10 mouse cellular contexts compared by ENCODE assay signal in genomic region chr12:29280081-29280788, GRCm38 (mm10).
DNase-seq lines count a peak whose midpoint lies in the region; ATAC-seq and TF ChIP-seq lines count a peak whose summit lies in the region.
"Had no signal": no experiment of that assay in that cellular context is flagged by ENCODE, and none has a peak within 500 bp of the region (broad histone marks: within the 10 kb centered on the region; RNA-seq: fewer than 3 reads in every experiment).

No protein-coding gene starts in this region.

- H3K27me3 ChIP-seq in heart, postnatal 0 days (ENCODE audit: control insufficient read depth, insufficient read depth, low read length), result no peaks in the 10 kb centered on the region
- no peaks in the 10 kb centered on the region for H3K27me3 ChIP-seq in hindbrain, embryonic 11.5 days (ENCODE audit: control insufficient read depth, insufficient read depth, low read length)
- no peaks in the 10 kb centered on the region for H3K27me3 ChIP-seq in limb, embryonic 15.5 days
- H3K27me3 ChIP-seq in neural tube, embryonic 15.5 days (replicated peaks), result no peaks in the 10 kb centered on the region

- no peaks in the 10 kb centered on the region for H3K9me3 ChIP-seq in heart, postnatal 0 days (replicated peaks; ENCODE audit: control insufficient read depth, low read length)
- H3K9me3 ChIP-seq in hindbrain, embryonic 11.5 days (ENCODE audit: control insufficient read depth, low read length), result no peaks in the 10 kb centered on the region
- no peaks in the 10 kb centered on the region for H3K9me3 ChIP-seq in limb, embryonic 15.5 days
- H3K9me3 ChIP-seq in neural tube, embryonic 15.5 days (replicated peaks), result no peaks in the 10 kb centered on the region

- DNase-seq in heart, postnatal 0 days (ENCODE audit: low spot score), result no peak
- no peak for DNase-seq in heart, postnatal 4 days
- DNase-seq in cerebellum, postnatal 10 days, result peak; percentile 40 to 43
- peak; percentile 42 for DNase-seq in hindbrain, embryonic 11.5 days (ENCODE audit: low spot score)
- no peak for DNase-seq in T-cell, adult 2 months (ENCODE audit: low spot score)
- no peak for DNase-seq in thymus, postnatal 14 days

- no peak for TF ChIP-seq EP300 in heart, postnatal 0 days (IDR thresholded peaks at IDR 0.05; ENCODE audit: low read depth)

- no peak overlapping the region for H3K27ac ChIP-seq in heart, postnatal 0 days (ENCODE audit: low read depth)
- peak overlapping the region; percentile 70 for H3K27ac ChIP-seq in hindbrain, embryonic 11.5 days (ENCODE audit: low read depth, low read length)
- peak overlapping the region; percentile 60 for H3K27ac ChIP-seq in limb, embryonic 15.5 days
- peak overlapping the region; percentile 93 for H3K27ac ChIP-seq in neural tube, embryonic 15.5 days (replicated peaks)

- 0 out of 2 replicates have a peak overlapping the region, but pooled peaks have one; percentile 2 for H3K4me2 ChIP-seq in heart, postnatal 0 days (ENCODE audit: low read depth, low read length)
- peak overlapping the region; percentile 27; the same call in 1 of the 2 replicates for H3K4me2 ChIP-seq in hindbrain, embryonic 11.5 days (replicated peaks; ENCODE audit: low read depth, low read length)
- H3K4me2 ChIP-seq in limb, embryonic 15.5 days, result peak overlapping the region; percentile 29; the same call in 1 of the 2 replicates
- H3K4me2 ChIP-seq in neural tube, embryonic 15.5 days, result peak overlapping the region; percentile 41

- no peaks in the 10 kb centered on the region for H3K36me3 ChIP-seq in heart, postnatal 0 days (replicated peaks; ENCODE audit: control insufficient read depth, insufficient read depth, low read length)
- H3K36me3 ChIP-seq in hindbrain, embryonic 11.5 days (ENCODE audit: control insufficient read depth, insufficient read depth, low read length), result no peaks in the 10 kb centered on the region
- H3K36me3 ChIP-seq in limb, embryonic 15.5 days, result no peaks in the 10 kb centered on the region
- H3K36me3 ChIP-seq in neural tube, embryonic 15.5 days, result no peaks in the 10 kb centered on the region

- H3K4me3 ChIP-seq in heart, postnatal 0 days (ENCODE audit: low read depth, low read length), result no peak overlapping the region
- no peak overlapping the region for H3K4me3 ChIP-seq in hindbrain, embryonic 11.5 days (ENCODE audit: low read depth, low read length)
- H3K4me3 ChIP-seq in limb, embryonic 15.5 days, result peak overlapping the region; percentile 1; the same call in 1 of the 2 replicates
- no peak overlapping the region for H3K4me3 ChIP-seq in neural tube, embryonic 15.5 days (replicated peaks)
- H3K4me3 ChIP-seq: erythroblast, embryonic 14.5 days had no signal

- peaks cover 17% of the 10 kb centered on the region for H3K4me1 ChIP-seq in heart, postnatal 0 days (ENCODE audit: control insufficient read depth, insufficient read depth)
- H3K4me1 ChIP-seq in hindbrain, embryonic 11.5 days (replicated peaks; ENCODE audit: control insufficient read depth, insufficient read depth, low read length), result peaks cover 13% of the 10 kb centered on the region
- H3K4me1 ChIP-seq in limb, embryonic 15.5 days, result peaks cover 21% of the 10 kb centered on the region
- H3K4me1 ChIP-seq in neural tube, embryonic 15.5 days, result peaks cover 32% of the 10 kb centered on the region
- H3K4me1 ChIP-seq: megakaryocyte, embryonic 14.5 days had no signal

- TF ChIP-seq CTCF in heart, postnatal 0 days (IDR thresholded peaks at IDR 0.05; ENCODE audit: low read depth), result no peak

- 19% methylated on average over 9 of the region's 9 CpGs for WGBS in heart, postnatal 0 days
- WGBS in hindbrain, embryonic 11.5 days, result 2% methylated on average over 9 of the region's 9 CpGs
- WGBS in limb, embryonic 15.5 days, result 5% methylated on average over 9 of the region's 9 CpGs
- WGBS in neural tube, embryonic 15.5 days, result 1% methylated on average over 9 of the region's 9 CpGs

- ATAC-seq in heart, postnatal 0 days (ENCODE audit: insufficient read depth, low read depth), result no peak
- ATAC-seq in hindbrain, embryonic 11.5 days (ENCODE audit: low FRiP score), result peak; percentile 86
- ATAC-seq in limb, embryonic 15.5 days (ENCODE audit: insufficient number of reproducible peaks, low FRiP score, low TSS enrichment, low read depth), result no peak
- peak; percentile 85 for ATAC-seq in neural tube, embryonic 15.5 days (ENCODE audit: low FRiP score)

- H3K9ac ChIP-seq in heart, postnatal 0 days (replicated peaks; ENCODE audit: low read depth, low read length), result no peak overlapping the region
- peak overlapping the region; percentile 20 for H3K9ac ChIP-seq in hindbrain, embryonic 11.5 days (ENCODE audit: low read depth, low read length)
- H3K9ac ChIP-seq in limb, embryonic 15.5 days, result no peak overlapping the region
- H3K9ac ChIP-seq in neural tube, embryonic 15.5 days (replicated peaks), result peak overlapping the region; percentile 30

Comparison
In these comparisons a context has a peak if more than half of its experiments do, and no peak if none do; other contexts are left out.
1. ATAC-seq: peak in hindbrain, embryonic 11.5 days (single experiment) and neural tube, embryonic 15.5 days (single experiment); none in heart, postnatal 0 days (single experiment) and limb, embryonic 15.5 days (single experiment).
2. DNase-seq: peak in cerebellum, postnatal 10 days (2 of 2) and hindbrain, embryonic 11.5 days (single experiment); none in heart, postnatal 0 days (single experiment), heart, postnatal 4 days (single experiment), T-cell, adult 2 months (single experiment) and thymus, postnatal 14 days (single experiment).
3. H3K9ac ChIP-seq: peak in hindbrain, embryonic 11.5 days (single experiment) and neural tube, embryonic 15.5 days (single experiment); none in heart, postnatal 0 days (single experiment) and limb, embryonic 15.5 days (single experiment).
4. Peak in every context shown above with its lines, with median percentiles within 50 percentile points of each other: H3K4me2 ChIP-seq.